Mouse (Mus musculus) MEL (cell line): ENCODE results near the gene Abcb1b. TPM values are rescaled to one million over a fixed set of nuclear protein-coding genes. Genes with fewer than 3 reads are reported as not detected.
"Not testable (repeated sequence)": the region's sequence is repeated elsewhere in the genome, so short reads cannot be mapped to it uniquely, and the experiment has no call there.

Source experiments
- DNase-seq: peaks from one replicate; pipeline ENCODE4 v3.0.0; 2011; ENCODE audit warnings: low read depth, low spot score
- H3K27ac ChIP-seq: 2 replicates; pipeline ENCODE4 v1.5.1; 2012; ENCODE audit warnings: low read depth, mild to moderate bottlenecking, control low read depth, low read length, moderate library complexity; ENCODE audit not compliant: control insufficient read depth
- H3K27me3 ChIP-seq, 2 experiments: fragments of 150-350 bp in 1 of 2; sonication (generic) in 1 of 2; 2 replicates each; pipeline ENCODE4 v1.6.1; 2012; ENCODE audit warnings: low read length in 2 of 2, mild to moderate bottlenecking in 2 of 2, improper control_type of control experiment in 1 of 2, moderate library complexity in 1 of 2; ENCODE audit not compliant: insufficient read depth in 2 of 2, control insufficient read depth in 1 of 2
- H3K36me3 ChIP-seq, 2 experiments: 2 replicates each; pipeline ENCODE4 v1.6.1; 2012 to 2014; ENCODE audit warnings: low read length in 2 of 2, improper control_type of control experiment in 1 of 2, inconsistent platforms in 1 of 2, mild to moderate bottlenecking in 1 of 2; ENCODE audit not compliant: insufficient read depth in 2 of 2, control insufficient read depth in 1 of 2
- H3K4me1 ChIP-seq, 2 experiments: fragments of 150-350 bp in 1 of 2; sonication (generic) in 1 of 2; 2 replicates each; pipeline ENCODE4 v1.6.1; 2012; ENCODE audit warnings: low read length in 2 of 2, improper control_type of control experiment in 1 of 2, mild to moderate bottlenecking in 1 of 2; ENCODE audit not compliant: insufficient read depth in 2 of 2, control insufficient read depth in 1 of 2
- H3K4me3 ChIP-seq, 2 experiments: fragments of 150-350 bp in 1 of 2; sonication (generic) in 1 of 2; 2 replicates each; pipeline ENCODE4 v1.5.1; 2012; ENCODE audit warnings: low read depth in 2 of 2, low read length in 2 of 2, mild to moderate bottlenecking in 2 of 2, moderate library complexity in 2 of 2, control low read depth in 1 of 2, improper control_type of control experiment in 1 of 2; ENCODE audit not compliant: control insufficient read depth in 1 of 2, insufficient read depth in 1 of 2
- H3K79me2 ChIP-seq: 2 replicates; pipeline ENCODE4 v1.6.1; 2012; ENCODE audit warnings: mild to moderate bottlenecking, low read length, moderate library complexity; ENCODE audit not compliant: control insufficient read depth, poor library complexity, insufficient read depth
- H3K9ac ChIP-seq: 2 replicates; pipeline ENCODE4 v1.6.1; 2012; ENCODE audit warnings: low read depth, mild to moderate bottlenecking, control low read depth, low read length, moderate library complexity; ENCODE audit not compliant: control insufficient read depth, poor library complexity, severe bottlenecking
- H3K9me3 ChIP-seq: fragments of 150-350 bp; sonication (generic); replicated peaks from 2 replicates; pipeline ENCODE4 v1.6.1; 2012; ENCODE audit warnings: mild to moderate bottlenecking, low read length, improper control_type of control experiment, moderate library complexity; ENCODE audit not compliant: insufficient read depth
- BHLHE40 ChIP-seq: IDR thresholded peaks from 2 replicates; pipeline ENCODE4 v1.6.1; 2012; ENCODE audit warnings: low read depth, mild to moderate bottlenecking, inconsistent platforms, low read length, improper control_type of control experiment, borderline replicate concordance
- E2F4 ChIP-seq: IDR thresholded peaks from 2 replicates; pipeline ENCODE4 v1.6.1; 2011; ENCODE audit warnings: low read depth, low read length, improper control_type of control experiment, borderline replicate concordance
- ETS1 ChIP-seq: IDR thresholded peaks from 2 replicates; pipeline ENCODE4 v1.6.1; 2012; ENCODE audit warnings: low read depth, mild to moderate bottlenecking, inconsistent platforms, low read length, improper control_type of control experiment, moderate library complexity
- HCFC1 ChIP-seq: IDR thresholded peaks from 2 replicates; pipeline ENCODE4 v1.6.1; 2012; ENCODE audit warnings: low read depth, mild to moderate bottlenecking, inconsistent platforms, low read length, improper control_type of control experiment, moderate library complexity
- MYB ChIP-seq: IDR thresholded peaks from 2 replicates; pipeline ENCODE4 v1.6.1; 2011; ENCODE audit warnings: mild to moderate bottlenecking, low read depth, low read length, improper control_type of control experiment
- NELFE ChIP-seq: IDR thresholded peaks from 2 replicates; pipeline ENCODE4 v1.6.1; 2011; ENCODE audit warnings: low read depth, low read length, improper control_type of control experiment
- POLR2A ChIP-seq, 2 experiments: IDR thresholded peaks; 2 replicates each; pipeline ENCODE4 v1.6.1; 2011 to 2012; ENCODE audit warnings: low read length in 2 of 2, mild to moderate bottlenecking in 2 of 2, control low read depth in 1 of 2, improper control_type of control experiment in 1 of 2, low read depth in 1 of 2, moderate library complexity in 1 of 2; ENCODE audit not compliant: control insufficient read depth in 1 of 2, insufficient read depth in 1 of 2, poor library complexity in 1 of 2
- POLR2AphosphoS5 ChIP-seq: IDR thresholded peaks from 2 replicates; pipeline ENCODE4 v1.6.1; 2012; ENCODE audit warnings: low read depth, borderline replicate concordance, mild to moderate bottlenecking, inconsistent platforms, low read length, moderate library complexity, mixed read lengths
- RAD21 ChIP-seq: IDR thresholded peaks from 2 replicates; pipeline ENCODE4 v1.6.1; 2011; ENCODE audit warnings: mild to moderate bottlenecking, low read depth, low read length, improper control_type of control experiment
- RCOR1 ChIP-seq: IDR thresholded peaks from 2 replicates; pipeline ENCODE4 v1.6.1; 2012; ENCODE audit warnings: low read depth, mild to moderate bottlenecking, inconsistent platforms, low read length, improper control_type of control experiment
- SIN3A ChIP-seq: IDR thresholded peaks from 2 replicates; pipeline ENCODE4 v1.6.1; 2012; ENCODE audit warnings: low read length, improper control_type of control experiment, inconsistent platforms
- TCF12 ChIP-seq: IDR thresholded peaks from 2 replicates; pipeline ENCODE4 v1.6.1; 2014; ENCODE audit warnings: low read depth, mild to moderate bottlenecking, inconsistent platforms, low read length, improper control_type of control experiment, moderate library complexity
- UBTF ChIP-seq: IDR thresholded peaks from 2 replicates; pipeline ENCODE4 v1.6.1; 2012; ENCODE audit warnings: low read depth, mild to moderate bottlenecking, inconsistent platforms, low read length, improper control_type of control experiment, moderate library complexity, borderline replicate concordance; ENCODE audit not compliant: insufficient read depth
- USF1 ChIP-seq: IDR thresholded peaks from 2 replicates; pipeline ENCODE4 v1.6.1; 2014; ENCODE audit warnings: low read depth, mild to moderate bottlenecking, inconsistent platforms, low read length, improper control_type of control experiment, moderate library complexity
- USF2 ChIP-seq, 2 experiments: IDR thresholded peaks; 2 replicates each; pipeline ENCODE4 v1.6.1; 2011 to 2012; ENCODE audit warnings: improper control_type of control experiment in 2 of 2, low read length in 2 of 2, borderline replicate concordance in 1 of 2, inconsistent platforms in 1 of 2, low read depth in 1 of 2, mild to moderate bottlenecking in 1 of 2; ENCODE audit not compliant: insufficient read depth in 1 of 2
- polyA plus RNA-seq, 2 experiments: library from polyadenylated mRNA; stranded (reverse) in 1 of 2; unstranded in 1 of 2; fragments of >175 nt in 1 of 2; fragments of >200 nt in 1 of 2; gene quantifications; 2 replicates each; pipeline versions ENCODE4 v1.2.1 to v1.2.4; 2012; ENCODE audit warnings: low replicate concordance in 2 of 2, low read depth in 1 of 2; ENCODE audit not compliant: insufficient read length in 2 of 2, insufficient read depth in 1 of 2, missing spikeins in 1 of 2
- total RNA-seq: library from RNA; depleted of rRNA; stranded (reverse); fragments of 300-350 nt; gene quantifications from 2 replicates; pipeline ENCODE4 v1.2.3, GENCODE M21; 2012

Abcb1b gene
- total and polyA plus RNA-seq, 3 experiments, result not detected

DNA sequence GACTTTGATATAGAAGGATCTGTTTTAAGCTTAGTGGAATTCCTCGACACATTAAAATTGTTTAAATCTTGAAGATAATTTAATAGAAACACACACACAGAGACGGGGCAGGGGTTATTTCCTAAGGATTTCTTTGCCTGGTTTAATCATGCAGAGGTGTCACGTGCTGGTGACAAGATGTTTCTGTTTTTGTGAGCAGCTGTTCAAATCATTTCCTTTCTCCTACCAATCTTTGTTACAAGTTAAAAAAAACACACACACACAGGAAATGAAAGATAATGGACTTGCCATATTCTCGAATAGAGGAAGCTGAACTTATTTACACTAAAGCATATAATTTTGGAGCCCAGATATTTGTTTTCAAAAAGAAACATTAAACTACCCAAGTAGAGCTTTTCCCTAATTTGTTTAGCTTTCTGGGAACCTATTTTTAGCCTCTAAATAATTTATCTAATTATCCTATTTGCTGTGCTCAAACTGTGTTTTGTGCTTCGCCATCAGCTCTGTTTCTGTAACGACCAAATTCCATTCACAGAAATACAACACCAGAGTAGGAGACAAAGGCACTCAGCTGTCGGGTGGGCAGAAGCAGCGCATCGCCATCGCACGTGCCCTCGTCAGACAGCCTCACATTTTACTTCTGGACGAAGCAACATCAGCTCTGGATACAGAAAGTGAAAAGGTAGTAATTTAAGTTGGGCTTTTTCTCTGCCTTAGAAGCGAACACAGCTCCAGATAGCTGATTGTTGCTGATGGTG, 65.8 kb downstream of the Abcb1b start (continued):
- peak; percentile 36 to 53; a peak in 2 of 4 replicates for TF ChIP-seq USF2 (IDR thresholded peaks at IDR 0.05; ENCODE audit: borderline replicate concordance in 1 of 2, insufficient read depth in 1 of 2, low read depth in 1 of 2, low read length in 2 of 2)
- TF ChIP-seq MYB, result no peak
- TF ChIP-seq TCF12, result no peak

DNA sequence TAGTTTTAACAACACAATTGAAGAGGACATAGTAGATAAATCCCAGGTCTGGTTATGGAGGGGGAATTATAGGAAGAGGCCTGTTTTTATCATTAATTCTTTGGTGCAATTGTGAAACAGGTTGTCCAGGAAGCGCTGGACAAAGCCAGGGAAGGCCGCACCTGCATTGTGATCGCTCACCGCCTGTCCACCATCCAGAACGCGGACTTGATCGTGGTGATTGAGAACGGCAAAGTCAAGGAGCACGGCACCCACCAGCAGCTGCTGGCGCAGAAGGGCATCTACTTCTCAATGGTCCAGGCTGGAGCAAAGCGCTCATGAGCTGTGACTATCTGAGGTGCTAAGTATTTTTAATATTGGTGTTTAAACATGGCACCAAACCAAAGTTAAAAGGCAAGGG, 67.7 kb downstream of the Abcb1b start:
- DNase-seq, H3K36me3 ChIP-seq, H3K9ac ChIP-seq, H3K79me2 ChIP-seq, H3K27ac ChIP-seq, H3K9me3 ChIP-seq, H3K4me3 ChIP-seq, H3K27me3 ChIP-seq, H3K4me1 ChIP-seq: not testable (repeated sequence)

DNA sequence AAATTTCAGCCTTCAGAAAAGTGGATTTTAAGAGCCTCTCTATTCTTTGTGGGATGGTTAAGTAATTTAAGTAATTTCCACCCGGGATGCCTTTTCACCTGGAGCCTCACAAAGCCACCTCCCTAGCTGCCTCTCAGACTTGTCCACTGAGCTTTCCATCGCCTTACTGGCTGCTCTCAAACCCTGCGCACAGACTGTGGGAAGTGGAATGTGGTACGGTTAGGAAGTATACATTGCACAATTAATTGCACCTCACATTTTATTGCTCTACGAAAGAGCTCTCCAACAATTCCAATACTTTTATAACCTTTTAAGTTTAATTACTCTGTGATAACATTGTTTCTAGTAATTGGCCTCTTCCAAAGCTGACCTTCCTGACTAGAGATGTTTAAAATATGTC, 68.4 kb downstream of the Abcb1b start:
- H3K9me3 ChIP-seq, result no peaks in the 10 kb centered on the region
- H3K27me3 ChIP-seq, result no peaks in the 10 kb centered on the region
- no peak for TF ChIP-seq RCOR1
- no peak for TF ChIP-seq NELFE
- no peak for TF ChIP-seq SIN3A
- no peak for TF ChIP-seq UBTF
- TF ChIP-seq TCF12, result no peak
- TF ChIP-seq BHLHE40, result no peak
- TF ChIP-seq ETS1, result no peak
- TF ChIP-seq E2F4, result no peak
- no peak for TF ChIP-seq POLR2AphosphoS5
- no peak for TF ChIP-seq HCFC1
- no peak for TF ChIP-seq USF1
- TF ChIP-seq RAD21, result no peak
- TF ChIP-seq POLR2A (IDR thresholded peaks at IDR 0.05; ENCODE audit: control insufficient read depth in 1 of 2, insufficient read depth in 1 of 2, low read depth in 1 of 2, low read length in 2 of 2, poor library complexity in 1 of 2), result no peak
- TF ChIP-seq, all 39 proteins: peak for 0
- Histone ChIP-seq H3K4me1 (peaks cover 0 to 7% of the 10 kb centered on the region in 2 experiments; a peak in 2 of 4 replicates), H3K9ac (no peak overlapping the region), H3K79me2 (no peaks in the 10 kb centered on the region), H3K36me3 (peaks cover 0 to 5% of the 10 kb centered on the region in 2 experiments; a peak in 2 of 4 replicates), H3K27ac (no peak overlapping the region), H3K4me3 (no peak overlapping the region)
- no peak for DNase-seq
